Mouse (Mus musculus) heart, embryonic 14.5 days (tissue): ENCODE results near the gene Entpd5. TPM values are rescaled to one million over a fixed set of nuclear protein-coding genes. Genes with fewer than 3 reads are reported as not detected.

Experiments
- ATAC-seq: fragments of 200-750 bp; cut with Nextera tagmentation; 2 replicates; pipeline ENCODE4 v1.8.0; 2017; ENCODE audit warnings: low read depth, moderate TSS enrichment; ENCODE audit not compliant: insufficient number of reproducible peaks, insufficient read depth, low FRiP score
- H3K27ac ChIP-seq, 2 experiments: fragments of 200-500 bp in 1 of 2; fragments of 300-500 bp in 1 of 2; sonication (generic) in 1 of 2; replicated peaks in 1 of 2; 2 replicates each; pipeline ENCODE4 v1.5.1; 2012 to 2014; ENCODE audit warnings: low read depth in 2 of 2, low read length in 2 of 2, control low read depth in 1 of 2, mild to moderate bottlenecking in 1 of 2, mixed read lengths in 1 of 2; ENCODE audit not compliant: control insufficient read depth in 1 of 2, insufficient read depth in 1 of 2
- H3K27me3 ChIP-seq: fragments of 300-500 bp; sonication (generic); 2 replicates; pipeline ENCODE4 v1.6.1; 2014; ENCODE audit warnings: mild to moderate bottlenecking, low read length, control low read depth; ENCODE audit not compliant: control insufficient read depth, insufficient read depth
- H3K36me3 ChIP-seq: fragments of 300-500 bp; sonication (generic); 2 replicates; pipeline ENCODE4 v1.6.1; 2014; ENCODE audit warnings: mild to moderate bottlenecking, control low read depth, low read length, mixed read lengths; ENCODE audit not compliant: control insufficient read depth, insufficient read depth
- H3K4me1 ChIP-seq, 2 experiments: fragments of 200-500 bp in 1 of 2; fragments of 300-500 bp in 1 of 2; sonication (generic) in 1 of 2; 2 replicates each; pipeline ENCODE4 v1.6.1; 2012 to 2014; ENCODE audit warnings: low read length in 2 of 2, control low read depth in 1 of 2, mixed read lengths in 1 of 2; ENCODE audit not compliant: control insufficient read depth in 2 of 2, insufficient read depth in 2 of 2
- H3K4me2 ChIP-seq: fragments of 300-500 bp; sonication (generic); 2 replicates; pipeline ENCODE4 v1.6.1; 2014; ENCODE audit warnings: mild to moderate bottlenecking, low read length
- H3K4me3 ChIP-seq, 2 experiments: fragments of 200-500 bp in 1 of 2; fragments of 300-500 bp in 1 of 2; sonication (generic) in 1 of 2; 2 replicates each; pipeline ENCODE4 v1.5.1; 2012 to 2014; ENCODE audit warnings: low read length in 2 of 2, mild to moderate bottlenecking in 2 of 2, control low read depth in 1 of 2, low read depth in 1 of 2, moderate library complexity in 1 of 2; ENCODE audit not compliant: control insufficient read depth in 1 of 2, insufficient read depth in 1 of 2
- H3K9ac ChIP-seq: fragments of 300-500 bp; sonication (generic); 2 replicates; pipeline ENCODE4 v1.6.1; 2014; ENCODE audit warnings: mild to moderate bottlenecking, low read length
- H3K9me3 ChIP-seq: fragments of 300-500 bp; sonication (generic); 2 replicates; pipeline ENCODE4 v1.6.1; 2016; ENCODE audit warnings: low read length, control low read depth; ENCODE audit not compliant: control insufficient read depth
- WGBS: fragments of 180-500 bp; shearing (Covaris S2); extraction: QIAGEN DNeasy Blood & Tissue Kit; methylation state at CpG from one replicate; pipeline ENCODE4 v1.1.7; 2014; 5-methylcytosine and 5-hydroxymethylcytosine counted together
- polyA plus RNA-seq: library from polyadenylated mRNA; unstranded; fragments of >200 nt; fragmentation: Nextera tagmentation; extraction: Ambion mirVana; gene quantifications from 2 replicates; pipeline ENCODE4 v1.2.1, GENCODE M21; 2014

The Entpd5 gene
- polyA plus RNA-seq, 1 experiment from 2014 or later: 33.2 TPM

- ATAC-seq: no peak
- H3K9ac ChIP-seq: no peak overlapping the region
- no peak overlapping the region for H3K4me2 ChIP-seq
- H3K27me3 ChIP-seq: no peaks in the 10 kb centered on the region
- no peaks in the 10 kb centered on the region for H3K9me3 ChIP-seq
- H3K4me1 ChIP-seq: no peaks in the 10 kb centered on the region
- no peak overlapping the region for H3K4me3 ChIP-seq
- no peak overlapping the region for H3K27ac ChIP-seq
- H3K36me3 ChIP-seq: peaks cover 90% of the 10 kb centered on the region
- WGBS: 91% methylated on average over 11 of the region's 11 CpGs
These were observed 71.7 kb downstream of the Entpd5 start for GRCm38 (mm10) chr12:84336963-84337625.

- no peak overlapping the region for H3K4me2 ChIP-seq
- peak overlapping the region; percentile 53 to 61 for H3K27ac ChIP-seq
- no peak overlapping the region for H3K4me3 ChIP-seq
- WGBS: 28% methylated on average over 4 of the region's 4 CpGs
- 0 out of 2 replicates have a peak, but pooled peaks have one; percentile 71 for ATAC-seq
- H3K4me1 ChIP-seq: peaks cover 3 to 6% of the 10 kb centered on the region in 2 experiments
- H3K36me3 ChIP-seq: peaks cover 79% of the 10 kb centered on the region
- no peaks in the 10 kb centered on the region for H3K9me3 ChIP-seq
- no peaks in the 10 kb centered on the region for H3K27me3 ChIP-seq
- H3K9ac ChIP-seq: no peak overlapping the region
These were observed 81.7 kb downstream of the Entpd5 start for GRCm38 (mm10) chr12:84327111-84327512.

Other genes starting within 250 kb of the Entpd5 start
- gene Elmsan1, start 190.1 kb downstream of the Entpd5 start, polyA plus RNA-seq: 7.1 and 7.4 TPM in 2 replicates
- gene Ptgr2, start 123.8 kb downstream of the Entpd5 start, polyA plus RNA-seq: 79.0 and 92.4 TPM in 2 replicates
- gene Zfp410, start 92.2 kb downstream of the Entpd5 start, polyA plus RNA-seq: 53.1 and 55.4 TPM in 2 replicates
- 80.0 and 80.7 TPM in 2 replicates for gene Coq6, start 47.4 kb downstream of the Entpd5 start, polyA plus RNA-seq
- gene Fam161b, start 47.2 kb downstream of the Entpd5 start, polyA plus RNA-seq: 5.3 and 6.3 TPM in 2 replicates
- gene Bbof1, start within 50 bp of the Entpd5 start, polyA plus RNA-seq: 1.7 and 1.8 TPM in 2 replicates
- 19.1 and 20.3 TPM in 2 replicates for gene Rnf113a2, start 8.2 kb upstream of the Entpd5 start, polyA plus RNA-seq
- gene Aldh6a1, start 42.0 kb upstream of the Entpd5 start, polyA plus RNA-seq: 60.5 and 62.6 TPM in 2 replicates
- gene Lin52, start 42.4 kb upstream of the Entpd5 start, polyA plus RNA-seq: 14.2 and 14.7 TPM in 2 replicates
- not detected in 2 replicates for gene Vsx2, start 160.7 kb upstream of the Entpd5 start, polyA plus RNA-seq
- gene Abcd4, start 208.4 kb upstream of the Entpd5 start, polyA plus RNA-seq: 8.5 and 9.7 TPM in 2 replicates
- not detected in 2 replicates for gene Vrtn, start 232.0 kb upstream of the Entpd5 start, polyA plus RNA-seq